Mouse (Mus musculus): ENCODE data around the gene Rasgrp4. TPM values are rescaled to one million over a fixed set of nuclear protein-coding genes. Genes with fewer than 3 reads are reported as not detected.

Gene Rasgrp4
- polyA plus RNA-seq, 1 experiment: 1.5 TPM

GRCm38 (mm10) chr7:29154018-29154720, 19.5 kb downstream of the Rasgrp4 start:
- no peak for TF ChIP-seq CTCF (IDR thresholded peaks at IDR 0.05; ENCODE audit: borderline replicate concordance, insufficient read depth, low read depth, low read length)
- TF ChIP-seq POLR2A (IDR thresholded peaks at IDR 0.05; ENCODE audit: borderline replicate concordance, insufficient read depth, low read length): no peak
- no peak overlapping the region for H3K4me3 ChIP-seq (replicated peaks; ENCODE audit: insufficient read depth, low read depth, low read length)
- no peak for DNase-seq
- WGBS: 94% methylated on average over 14 of the region's 14 CpGs
- no peak overlapping the region for H3K27ac ChIP-seq (ENCODE audit: insufficient read depth, low read length)
- no peaks in the 10 kb centered on the region for H3K27me3 ChIP-seq (ENCODE audit: control insufficient read depth, insufficient read depth, low read length)
- H3K4me1 ChIP-seq (ENCODE audit: control insufficient read depth, insufficient read depth, low read length): peaks cover 10% of the 10 kb centered on the region

- H3K4me1 ChIP-seq (ENCODE audit: control insufficient read depth, insufficient read depth, low read length): peaks cover 10% of the 10 kb centered on the region
- no peaks in the 10 kb centered on the region for H3K27me3 ChIP-seq (ENCODE audit: control insufficient read depth, insufficient read depth, low read length)
- TF ChIP-seq POLR2A (IDR thresholded peaks at IDR 0.05; ENCODE audit: borderline replicate concordance, insufficient read depth, low read length) (peak; percentile 75), CTCF (IDR thresholded peaks at IDR 0.05; ENCODE audit: borderline replicate concordance, insufficient read depth, low read depth, low read length) (no peak)
- H3K27ac ChIP-seq (ENCODE audit: insufficient read depth, low read length): peak overlapping the region; percentile 78
- WGBS: 6% methylated on average over 37 of the region's 37 CpGs
- DNase-seq: peak; percentile 93 to 94
- H3K4me3 ChIP-seq (replicated peaks; ENCODE audit: insufficient read depth, low read depth, low read length): peak overlapping the region; percentile 66
These were observed 20.7 kb downstream of the Rasgrp4 start for GRCm38 (mm10) chr7:29155196-29155837.

DNA sequence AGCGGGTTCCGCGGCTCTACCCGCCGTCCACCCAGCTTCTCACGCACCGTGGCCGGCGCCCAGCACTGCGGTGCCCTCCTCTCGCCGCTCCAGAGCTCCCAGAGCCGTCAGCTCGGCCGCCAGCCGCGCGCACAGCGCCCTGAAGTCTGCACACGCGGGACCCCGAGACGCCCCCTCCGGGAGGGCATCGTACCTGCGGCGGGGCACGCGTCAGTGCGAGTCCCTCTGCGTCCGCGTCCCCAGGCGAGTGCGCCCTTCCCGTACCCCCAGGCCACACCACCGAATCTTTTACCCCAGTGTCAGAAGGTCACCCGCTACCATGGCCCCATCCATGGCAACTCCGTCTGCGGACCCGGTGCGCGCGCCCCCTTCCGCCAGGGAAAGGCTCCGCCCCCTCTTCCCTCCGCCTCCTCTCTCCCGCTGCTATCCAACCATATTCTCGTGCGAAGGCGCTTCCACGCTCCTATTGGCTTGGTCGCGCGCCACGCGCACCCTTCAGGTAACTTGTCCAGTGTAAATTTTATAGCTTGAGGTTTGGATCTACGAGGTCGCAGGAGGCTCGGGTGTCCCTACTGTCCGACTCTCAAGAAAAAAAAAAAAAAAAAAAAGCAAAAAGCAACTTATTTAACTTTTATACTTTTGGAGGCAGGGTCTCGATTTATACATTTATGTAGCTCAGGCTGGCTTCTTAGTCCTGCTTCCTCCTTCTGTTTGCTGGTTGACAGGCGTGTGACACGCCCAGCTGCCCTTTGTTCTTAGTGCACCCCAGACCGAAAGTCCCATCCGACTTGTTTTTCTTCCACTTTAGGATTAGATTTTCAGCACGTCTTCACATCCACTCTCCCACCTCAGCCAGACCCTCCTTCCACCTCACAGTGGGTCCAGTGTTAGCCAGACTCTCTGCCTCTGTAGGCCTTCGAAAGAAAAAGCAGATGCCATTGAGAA, 21.5 kb downstream of the Rasgrp4 start, which contains the start of gene Fam98c:
Fam98c (minus strand) TSS at position 397 of the 945 bp plus-strand sequence.
- peak; percentile 91 for DNase-seq
- Histone ChIP-seq H3K4me3 (replicated peaks; ENCODE audit: insufficient read depth, low read depth, low read length) (peak within 1 kb of the TSS; percentile 66), H3K4me1 (ENCODE audit: control insufficient read depth, insufficient read depth, low read length) (peaks cover 10% of the 10 kb centered on the region), H3K27me3 (ENCODE audit: control insufficient read depth, insufficient read depth, low read length) (no peaks in the 10 kb centered on the region), H3K27ac (ENCODE audit: insufficient read depth, low read length) (peak within 1 kb of the TSS; percentile 78)
- TF ChIP-seq POLR2A (IDR thresholded peaks at IDR 0.05; ENCODE audit: borderline replicate concordance, insufficient read depth, low read length): peak; percentile 72
- peak; percentile 16; the same call in 1 of the 2 replicates for TF ChIP-seq CTCF (IDR thresholded peaks at IDR 0.05; ENCODE audit: borderline replicate concordance, insufficient read depth, low read depth, low read length)
- 3% methylated on average over 68 of the region's 68 CpGs for WGBS

DNA sequence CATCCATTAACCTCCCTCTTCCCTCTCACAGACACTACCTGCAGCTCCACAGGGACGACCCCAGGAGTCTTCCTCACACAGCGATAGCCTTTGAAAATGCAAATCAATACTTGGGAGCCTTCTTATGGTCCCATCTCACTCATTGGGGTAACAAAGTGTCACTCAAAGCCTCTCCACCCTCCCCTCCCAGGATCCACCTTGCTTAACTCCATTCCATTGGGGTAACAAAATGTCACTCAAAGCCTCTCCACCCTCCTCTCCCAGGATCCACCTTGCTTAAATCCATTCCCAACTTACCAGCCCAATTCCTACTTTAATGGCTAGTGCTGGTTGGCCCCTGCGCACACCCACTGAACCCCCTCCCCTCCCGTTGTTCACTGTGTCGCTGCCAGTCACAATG, 23.6 kb downstream of the Rasgrp4 start:
- DNase-seq: peak in 1 of 2 experiments; percentile 4
- no peak for TF ChIP-seq CTCF (IDR thresholded peaks at IDR 0.05; ENCODE audit: borderline replicate concordance, insufficient read depth, low read depth, low read length)
- TF ChIP-seq POLR2A (IDR thresholded peaks at IDR 0.05; ENCODE audit: borderline replicate concordance, insufficient read depth, low read length): no peak
- no peaks in the 10 kb centered on the region for H3K27me3 ChIP-seq (ENCODE audit: control insufficient read depth, insufficient read depth, low read length)
- 2% methylated on average over 5 of the region's 5 CpGs for WGBS
- H3K4me3 ChIP-seq (replicated peaks; ENCODE audit: insufficient read depth, low read depth, low read length): no peak overlapping the region
- peaks cover 10% of the 10 kb centered on the region for H3K4me1 ChIP-seq (ENCODE audit: control insufficient read depth, insufficient read depth, low read length)
- H3K27ac ChIP-seq (ENCODE audit: insufficient read depth, low read length): no peak overlapping the region

GRCm38 (mm10) chr7:29162294-29162693, 27.6 kb downstream of the Rasgrp4 start:
- Histone ChIP-seq H3K4me1 (ENCODE audit: control insufficient read depth, insufficient read depth, low read length) (no peaks in the 10 kb centered on the region), H3K27me3 (ENCODE audit: control insufficient read depth, insufficient read depth, low read length) (no peaks in the 10 kb centered on the region), H3K27ac (ENCODE audit: insufficient read depth, low read length) (no peak overlapping the region), H3K4me3 (replicated peaks; ENCODE audit: insufficient read depth, low read depth, low read length) (no peak overlapping the region)
- TF ChIP-seq POLR2A (IDR thresholded peaks at IDR 0.05; ENCODE audit: borderline replicate concordance, insufficient read depth, low read length) (no peak), CTCF (IDR thresholded peaks at IDR 0.05; ENCODE audit: borderline replicate concordance, insufficient read depth, low read depth, low read length) (no peak)
- WGBS: 85% methylated on average over 5 of the region's 5 CpGs
- no peak for DNase-seq

DNA sequence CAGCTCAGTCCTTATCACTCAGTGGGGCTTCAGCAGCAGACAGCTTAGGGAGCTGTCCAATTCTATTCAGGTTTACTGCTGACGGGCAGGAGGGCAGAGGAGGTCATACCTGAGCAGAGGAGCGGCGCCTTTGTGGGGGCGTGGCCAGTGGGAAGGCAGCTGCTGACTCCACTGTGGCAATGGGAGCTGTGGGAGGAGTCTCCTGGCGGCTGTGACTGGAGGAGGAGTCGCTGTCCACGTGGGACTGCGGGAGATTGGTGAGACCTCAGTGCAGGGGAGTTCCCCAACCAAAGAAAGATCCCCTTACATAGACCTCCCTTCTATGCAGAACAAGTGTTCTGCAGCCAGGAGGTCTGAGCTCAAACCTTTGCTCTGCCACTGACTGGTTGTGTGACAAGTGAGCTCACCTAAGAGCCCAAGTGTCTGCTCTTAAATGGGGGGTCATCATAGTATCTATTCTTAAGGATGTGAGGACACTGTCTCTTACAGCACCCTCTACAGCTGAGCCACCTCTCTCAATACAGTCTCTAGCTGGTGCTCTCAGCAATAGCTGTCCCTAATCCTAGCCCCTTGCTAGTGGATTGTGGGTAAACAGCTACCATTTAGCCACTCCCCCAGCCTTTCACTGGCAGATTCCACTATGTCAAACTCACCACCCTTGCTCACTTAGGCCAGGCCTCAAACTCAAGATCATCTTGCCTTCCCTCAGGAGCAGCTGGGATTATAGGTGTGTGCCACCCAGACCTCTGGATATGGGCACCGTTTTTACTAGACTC, 28.3 kb downstream of the Rasgrp4 start:
- TF ChIP-seq CTCF (IDR thresholded peaks at IDR 0.05; ENCODE audit: borderline replicate concordance, insufficient read depth, low read depth, low read length) (no peak), POLR2A (IDR thresholded peaks at IDR 0.05; ENCODE audit: borderline replicate concordance, insufficient read depth, low read length) (no peak)
- DNase-seq: no peak
- 39% methylated on average over 9 of the region's 9 CpGs for WGBS

GRCm38 (mm10) chr7:29167656-29168055, 33.0 kb downstream of the Rasgrp4 start:
- TF ChIP-seq CTCF (IDR thresholded peaks at IDR 0.05; ENCODE audit: borderline replicate concordance, insufficient read depth, low read depth, low read length) (no peak), POLR2A (IDR thresholded peaks at IDR 0.05; ENCODE audit: borderline replicate concordance, insufficient read depth, low read length) (no peak)
- H3K27me3 ChIP-seq (ENCODE audit: control insufficient read depth, insufficient read depth, low read length): no peaks in the 10 kb centered on the region
- peaks cover 11% of the 10 kb centered on the region; the same call in 1 of the 2 replicates for H3K4me1 ChIP-seq (ENCODE audit: control insufficient read depth, insufficient read depth, low read length)
- WGBS: 38% methylated on average over 19 of the region's 19 CpGs
- H3K27ac ChIP-seq (ENCODE audit: insufficient read depth, low read length): no peak overlapping the region
- no peak overlapping the region for H3K4me3 ChIP-seq (replicated peaks; ENCODE audit: insufficient read depth, low read depth, low read length)
- DNase-seq: no peak

More for the DNA sequence above, 28.3 kb downstream of the Rasgrp4 start:
- Histone ChIP-seq H3K27ac (ENCODE audit: insufficient read depth, low read length) (no peak overlapping the region), H3K4me3 (replicated peaks; ENCODE audit: insufficient read depth, low read depth, low read length) (no peak overlapping the region), H3K27me3 (ENCODE audit: control insufficient read depth, insufficient read depth, low read length) (no peaks in the 10 kb centered on the region), H3K4me1 (ENCODE audit: control insufficient read depth, insufficient read depth, low read length) (no peaks in the 10 kb centered on the region)

Data from cerebellum, adult 2 months (tissue).